Mouse (Mus musculus): ENCODE data around the gene Taar1. TPM values are rescaled to one million over a fixed set of nuclear protein-coding genes. Genes with fewer than 3 reads are reported as not detected.
A peak's percentile ranks its signal among the peaks of the same experiment; 100 is the strongest.

The Taar1 gene
- total RNA-seq (2021): not detected
- long read RNA-seq, experiment 1: 0 reads
- long read RNA-seq, experiment 2: 0 reads

DNA sequence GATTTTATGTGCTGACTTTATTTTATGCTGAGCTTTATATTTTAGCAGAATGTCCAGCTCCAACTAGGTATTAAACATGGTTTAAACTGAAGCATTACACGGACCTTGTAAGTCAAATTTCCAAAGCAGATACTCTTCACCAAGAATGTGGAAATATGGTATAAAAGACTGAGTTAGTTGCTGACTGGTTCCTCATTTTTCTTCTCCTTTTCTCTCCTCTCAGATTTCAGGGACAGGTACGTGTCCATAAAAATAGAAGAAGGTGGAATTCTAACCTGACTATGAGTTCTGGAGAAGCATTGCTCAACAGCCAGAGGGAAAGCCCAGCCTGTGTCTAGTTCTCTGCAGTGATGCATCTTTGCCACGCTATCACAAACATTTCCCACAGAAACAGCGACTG lies at the start of gene Taar1:
Gene Taar1, plus strand, starts transcription at position 301 of the 400 bp plus-strand sequence.
- DNase-seq (ENCODE audit: low spot score in 2 of 2): no peak

DNA sequence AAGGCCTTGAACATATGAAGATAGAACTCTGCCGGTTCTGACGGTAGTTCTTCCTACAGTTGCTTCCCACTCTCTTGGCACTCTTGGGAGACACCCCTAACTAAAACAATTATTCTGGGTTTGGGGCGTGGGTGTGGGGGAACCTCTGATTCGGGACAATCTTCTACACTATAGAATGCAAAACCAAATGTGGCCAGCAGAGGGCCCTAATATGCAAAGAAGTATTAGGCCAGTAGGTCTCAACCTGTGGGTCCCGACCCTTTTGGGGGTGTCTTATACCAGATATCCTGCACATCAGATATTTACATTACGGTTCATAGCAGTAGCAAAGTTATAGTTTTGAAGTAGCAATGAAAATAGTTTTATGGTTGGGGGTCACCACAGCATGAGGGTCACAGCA lies 39.5 kb upstream of the Taar1 start:
- DNase-seq (ENCODE audit: low spot score in 2 of 2): peak; percentile 17 to 40

DNA sequence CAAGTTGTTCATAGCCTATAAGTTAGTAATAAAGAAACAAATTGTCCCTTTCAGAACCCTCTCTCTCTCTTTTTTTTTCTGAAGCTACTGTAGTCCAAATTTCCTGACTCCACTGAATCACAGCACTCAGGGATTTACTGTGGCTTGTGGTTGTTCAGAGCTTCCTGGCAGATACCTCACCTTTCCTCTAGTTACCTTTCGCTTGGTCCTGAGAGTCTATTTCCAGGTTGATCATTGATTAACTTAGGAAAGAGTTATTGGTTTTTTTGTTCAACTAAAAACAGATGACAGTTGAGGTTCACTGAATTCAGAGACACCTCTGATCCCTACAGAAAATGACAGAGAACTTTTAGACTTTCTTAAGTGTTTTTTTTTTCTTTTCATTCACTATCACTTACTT lies 35.2 kb upstream of the Taar1 start:
- no peak for DNase-seq (ENCODE audit: low spot score in 2 of 2)

DNA sequence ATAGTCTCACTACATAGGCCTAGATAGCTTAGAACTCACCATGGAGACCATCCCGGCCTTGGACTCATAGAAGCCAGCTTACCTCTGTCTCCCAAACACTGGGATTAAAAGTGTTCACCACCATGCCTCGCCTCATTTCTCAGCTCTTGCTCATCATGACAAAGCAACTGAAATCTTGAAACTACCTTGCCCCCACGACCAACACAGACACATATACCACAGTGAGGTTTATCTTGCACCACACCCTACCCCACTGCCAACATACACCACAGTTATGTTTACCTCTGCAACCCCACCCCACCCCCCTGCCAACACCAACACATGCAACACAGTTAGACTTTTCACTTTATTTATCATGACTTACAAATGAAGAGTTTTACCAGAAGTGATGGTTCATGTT lies 34.1 kb upstream of the Taar1 start:
- no peak for DNase-seq (ENCODE audit: low spot score in 2 of 2)

DNA sequence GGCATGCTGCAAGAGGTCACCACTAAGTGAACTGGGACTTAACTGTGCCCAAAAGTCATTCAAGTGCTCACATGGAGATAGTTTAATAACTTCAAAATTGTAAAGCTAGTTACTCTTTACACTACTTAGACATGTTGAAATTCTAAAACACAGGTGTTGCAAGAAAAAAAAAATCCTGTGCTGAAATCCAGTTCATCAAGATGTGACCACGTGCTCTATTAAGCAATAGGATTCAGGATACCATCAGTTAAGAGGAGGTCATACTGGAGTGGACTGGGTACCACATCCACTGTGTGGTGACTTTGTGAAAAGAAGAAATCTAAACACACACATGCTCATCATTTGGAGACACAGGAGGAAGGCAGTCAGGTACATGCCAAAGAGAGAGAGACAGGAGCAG lies 27.2 kb upstream of the Taar1 start:
- no peak for DNase-seq (ENCODE audit: low spot score in 2 of 2)

DNA sequence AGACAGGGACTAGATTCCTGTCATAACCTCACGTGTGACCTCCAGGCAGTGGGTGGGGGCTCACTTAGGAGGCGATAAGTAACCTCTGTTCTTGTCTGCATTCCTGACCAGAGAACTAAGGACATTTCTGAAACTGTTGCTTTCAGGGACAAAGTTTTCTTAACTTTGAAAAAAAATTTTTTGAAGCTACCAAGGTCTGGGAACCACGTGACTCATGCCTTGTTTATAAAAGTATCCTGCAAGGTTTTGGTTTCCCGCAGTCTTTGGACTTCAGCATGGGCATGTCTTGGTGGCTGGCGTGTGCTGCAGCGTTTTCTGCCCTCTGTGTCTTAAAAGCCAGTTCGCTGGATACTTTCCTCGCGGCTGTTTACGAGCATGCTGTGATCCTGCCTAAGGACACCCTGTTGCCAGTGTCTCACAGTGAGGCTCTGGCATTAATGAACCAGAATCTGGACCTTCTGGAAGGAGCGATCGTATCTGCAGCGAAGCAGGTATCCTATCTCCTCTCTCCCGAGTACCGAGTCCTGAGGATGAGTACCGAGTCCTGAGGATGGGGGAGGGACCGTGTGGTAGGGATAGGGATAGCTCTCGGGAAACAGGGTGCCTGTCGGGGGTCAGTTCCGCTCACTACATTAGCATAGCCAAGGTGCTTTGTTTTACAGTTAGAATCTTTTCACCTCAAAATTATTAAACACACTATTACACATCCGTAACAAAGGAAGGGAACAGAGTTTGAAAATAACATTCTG lies 25.4 kb upstream of the Taar1 start, which contains the start of gene Vnn1:
Gene Vnn1, plus strand, starts transcription at position 88 of the 749 bp plus-strand sequence.
- DNase-seq (ENCODE audit: low spot score in 2 of 2): peak; percentile 26 to 49

DNA sequence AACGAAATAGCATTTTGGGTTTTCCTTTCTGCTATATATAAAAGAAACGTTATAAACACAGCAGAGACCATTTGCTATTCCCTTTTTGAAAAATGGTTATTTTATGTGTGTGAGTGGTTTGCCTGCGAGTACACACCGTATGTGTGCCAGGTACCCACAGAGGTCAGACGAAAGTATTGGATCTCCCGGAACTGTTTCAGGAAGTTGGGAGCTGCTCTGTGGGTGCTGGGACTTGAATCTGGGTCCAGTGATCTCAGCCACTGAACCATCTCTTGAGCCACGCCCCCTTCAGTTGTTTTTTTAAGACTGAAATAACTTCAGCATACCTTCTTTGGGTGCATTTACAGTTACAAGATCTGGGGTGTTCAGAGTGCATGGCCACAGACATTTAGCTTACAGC lies 24.8 kb upstream of the Taar1 start:
- DNase-seq (ENCODE audit: low spot score in 2 of 2): no peak

DNA sequence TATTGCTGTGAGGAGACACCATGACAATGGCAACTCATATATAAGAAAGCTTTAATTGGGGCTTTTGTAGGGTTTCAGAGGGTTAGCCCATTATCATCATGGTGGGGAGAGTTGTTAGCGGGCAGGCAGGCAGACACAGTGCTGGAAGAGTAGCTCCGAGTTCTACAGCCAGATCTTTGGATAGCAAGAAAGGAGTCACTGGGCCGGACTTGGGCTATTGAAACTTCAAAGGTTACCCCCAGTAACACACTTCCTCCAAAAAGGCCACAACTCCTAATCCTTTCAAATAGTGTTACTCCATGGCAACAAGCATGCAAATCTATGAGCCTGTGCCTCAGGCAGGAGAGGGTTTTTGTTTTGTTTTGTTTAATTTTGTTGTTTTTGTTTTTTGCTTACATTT lies 19.0 kb upstream of the Taar1 start:
- no peak for DNase-seq (ENCODE audit: low spot score in 2 of 2)

DNA sequence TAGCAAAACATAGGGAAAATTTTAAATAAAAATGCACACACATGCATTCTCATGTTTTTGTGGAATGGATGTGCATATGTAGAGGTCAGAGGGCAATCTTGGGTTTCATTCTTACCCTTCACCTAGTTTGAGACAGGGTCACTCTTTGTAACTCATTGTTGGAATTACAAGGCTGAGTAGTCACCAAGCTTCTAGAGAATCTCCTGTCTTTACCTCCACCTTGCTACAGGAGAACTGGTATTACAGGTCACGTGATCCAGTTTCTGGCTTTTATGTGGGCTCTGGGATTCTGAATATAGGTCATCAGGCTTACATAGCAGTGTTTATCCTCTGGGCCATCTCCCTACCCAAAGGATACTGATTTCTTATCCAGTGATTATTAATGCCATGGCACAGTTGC lies 14.5 kb upstream of the Taar1 start:
- DNase-seq (ENCODE audit: low spot score in 2 of 2): no peak

DNA sequence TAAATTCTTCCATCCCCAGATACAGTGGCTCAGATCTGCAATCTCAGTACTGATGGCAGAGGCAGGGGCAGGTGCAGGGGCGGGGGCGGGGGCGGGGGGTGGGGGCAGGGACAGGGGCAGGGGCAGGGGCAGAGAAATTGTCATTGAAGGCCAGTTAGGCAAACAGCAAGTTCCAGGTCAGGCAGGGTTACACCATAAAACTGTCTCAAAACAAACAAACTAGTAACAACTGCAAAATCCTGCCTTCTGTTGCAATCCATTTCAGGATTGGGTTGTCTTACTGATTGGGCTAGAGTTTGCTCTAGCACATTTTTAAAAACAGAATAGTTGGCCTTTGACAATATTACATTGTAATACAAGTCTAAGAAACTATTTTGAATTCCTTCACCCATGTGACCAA lies 2.3 kb downstream of the Taar1 start:
- DNase-seq (ENCODE audit: low spot score in 2 of 2): no peak

DNA sequence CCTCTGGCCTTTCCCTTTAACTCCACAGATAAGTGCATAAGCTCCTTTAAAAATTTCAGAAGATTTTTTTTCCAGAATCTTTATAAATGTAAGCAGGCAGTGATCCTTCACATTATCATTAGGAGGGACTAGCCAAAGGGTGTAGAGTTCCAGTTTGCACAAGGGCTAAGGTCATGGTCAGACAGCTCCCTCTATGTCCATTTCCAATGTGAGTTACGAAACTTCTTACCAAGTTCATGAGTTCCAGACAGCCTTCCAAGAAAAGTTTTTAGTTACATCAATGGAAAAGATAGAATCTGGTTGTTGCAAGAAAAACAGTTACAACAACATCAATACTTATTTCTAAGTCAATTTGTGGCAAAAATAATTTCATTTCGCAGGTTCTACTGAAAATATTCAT lies 3.8 kb downstream of the Taar1 start:
- DNase-seq (ENCODE audit: low spot score in 2 of 2): no peak

DNA sequence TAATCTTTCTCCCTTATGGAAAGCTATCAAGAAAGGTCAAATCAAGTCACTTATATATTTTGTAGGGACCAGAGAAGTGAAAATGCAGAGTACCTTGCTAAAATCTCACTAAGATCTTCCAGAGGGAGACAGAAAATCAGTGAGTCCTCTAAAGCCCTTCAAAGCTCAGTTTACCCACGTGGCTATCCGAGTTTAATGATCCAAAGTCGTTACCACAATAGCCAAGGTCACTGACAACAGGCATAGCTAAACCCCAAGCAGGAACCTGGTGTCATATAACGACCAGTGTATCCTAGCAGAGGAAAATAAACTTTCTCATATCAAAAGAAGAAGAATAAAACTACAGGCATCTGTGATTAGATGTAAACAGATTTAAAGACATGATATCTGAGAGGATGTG lies 17.5 kb downstream of the Taar1 start:
- no peak for DNase-seq (ENCODE audit: low spot score in 2 of 2)

DNA sequence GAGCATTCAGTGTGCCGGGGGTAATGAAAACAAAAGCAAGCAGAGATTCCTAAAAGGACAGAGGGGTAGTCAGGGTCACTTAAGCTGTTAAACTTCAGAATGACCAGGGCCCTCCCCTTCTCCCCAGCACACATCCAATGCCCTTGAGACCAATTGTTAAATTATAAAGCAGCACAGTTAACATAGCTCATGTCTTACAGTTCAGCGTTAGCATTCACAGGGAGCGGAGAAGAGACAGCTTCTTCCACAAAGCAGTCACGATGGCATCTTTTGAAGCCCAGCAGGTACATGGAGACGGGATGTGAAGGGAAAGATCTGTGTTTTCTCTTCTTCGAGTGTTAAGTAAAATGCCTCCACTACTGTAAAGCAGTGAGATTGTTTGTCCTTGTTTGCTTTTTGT lies 18.2 kb downstream of the Taar1 start, which contains the start of gene Taar2:
Gene Taar2, plus strand, starts transcription at position 261 of the 400 bp plus-strand sequence.
- DNase-seq (ENCODE audit: low spot score in 2 of 2): no peak

DNA sequence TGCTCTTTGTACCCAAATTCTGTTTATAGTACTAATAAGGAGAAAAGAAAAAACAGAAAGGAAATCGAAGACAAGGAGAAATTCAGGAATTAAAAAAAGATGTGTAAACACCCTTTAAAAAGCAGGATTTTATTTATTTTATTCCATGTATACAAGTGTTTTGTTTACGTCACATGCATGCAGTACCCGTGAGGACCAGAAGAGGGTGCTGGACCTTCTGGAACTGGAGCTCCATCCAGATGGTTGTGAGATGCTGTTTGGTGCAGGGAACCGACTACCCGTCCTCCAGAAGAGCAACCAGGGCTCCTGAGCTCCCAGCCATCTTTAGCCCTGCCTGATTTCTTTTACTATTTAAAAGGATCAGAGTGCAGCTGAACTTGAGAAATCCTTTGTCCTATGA lies 22.3 kb downstream of the Taar1 start:
- no peak for DNase-seq (ENCODE audit: low spot score in 2 of 2)

DNA sequence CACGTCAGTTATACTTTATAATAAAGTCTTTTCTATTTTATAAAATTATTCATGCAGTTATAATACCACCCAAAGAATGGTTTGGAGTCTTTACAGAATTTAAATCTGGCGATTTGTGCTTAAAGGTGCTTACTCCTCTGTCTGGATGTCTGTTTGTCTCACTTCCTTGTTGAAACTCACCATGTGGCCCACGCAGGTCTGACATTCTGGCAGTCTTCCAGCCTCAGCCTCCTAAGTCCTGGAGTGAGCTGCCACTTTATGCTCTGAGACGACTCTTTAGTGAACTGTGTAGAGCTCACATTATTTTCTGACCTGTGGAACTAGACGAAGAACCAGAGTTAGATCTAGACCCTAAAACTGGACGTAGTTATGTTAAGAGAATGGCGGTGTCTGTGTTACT lies 27.9 kb downstream of the Taar1 start:
- no peak for DNase-seq (ENCODE audit: low spot score in 2 of 2)

DNA sequence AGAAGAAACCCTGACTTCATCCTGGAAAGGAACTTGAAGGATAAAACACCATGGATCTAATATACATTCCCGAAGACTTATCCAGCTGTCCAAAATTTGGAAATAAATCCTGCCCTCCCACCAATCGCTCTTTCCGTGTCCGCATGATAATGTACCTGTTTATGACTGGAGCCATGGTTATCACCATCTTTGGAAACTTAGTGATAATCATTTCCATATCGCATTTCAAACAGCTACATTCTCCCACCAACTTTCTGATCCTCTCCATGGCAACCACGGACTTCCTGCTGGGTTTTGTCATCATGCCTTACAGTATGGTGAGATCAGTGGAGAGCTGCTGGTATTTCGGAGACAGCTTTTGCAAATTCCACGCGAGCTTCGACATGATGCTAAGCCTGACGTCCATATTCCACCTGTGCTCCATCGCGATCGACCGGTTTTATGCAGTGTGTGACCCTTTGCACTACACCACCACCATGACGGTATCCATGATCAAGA lies 29.4 kb downstream of the Taar1 start, which contains the start of gene Taar3:
Gene Taar3, plus strand, starts transcription at position 51 of the 498 bp plus-strand sequence.
- no peak for DNase-seq (ENCODE audit: low spot score in 2 of 2)

DNA sequence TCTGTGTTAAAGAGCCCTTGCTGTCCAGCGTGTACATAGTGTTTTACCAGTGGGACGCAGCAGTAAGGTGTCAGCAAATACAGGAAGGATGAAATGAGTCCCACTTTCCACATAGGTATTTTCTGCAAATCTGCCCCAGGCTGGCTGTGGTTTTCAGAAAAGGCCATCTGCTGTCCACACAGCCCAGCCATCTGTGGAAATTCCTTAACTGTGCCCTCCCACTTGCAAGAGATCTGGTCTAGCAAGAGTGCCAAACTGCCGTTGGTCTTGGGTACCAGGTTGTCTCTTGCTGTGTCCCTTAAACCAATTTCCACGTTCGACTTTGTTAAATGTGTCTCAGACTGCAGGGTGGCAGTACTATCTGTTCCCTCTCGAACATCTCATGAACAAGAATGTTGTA lies 31.6 kb downstream of the Taar1 start:
- no peak for DNase-seq (ENCODE audit: low spot score in 2 of 2)

DNA sequence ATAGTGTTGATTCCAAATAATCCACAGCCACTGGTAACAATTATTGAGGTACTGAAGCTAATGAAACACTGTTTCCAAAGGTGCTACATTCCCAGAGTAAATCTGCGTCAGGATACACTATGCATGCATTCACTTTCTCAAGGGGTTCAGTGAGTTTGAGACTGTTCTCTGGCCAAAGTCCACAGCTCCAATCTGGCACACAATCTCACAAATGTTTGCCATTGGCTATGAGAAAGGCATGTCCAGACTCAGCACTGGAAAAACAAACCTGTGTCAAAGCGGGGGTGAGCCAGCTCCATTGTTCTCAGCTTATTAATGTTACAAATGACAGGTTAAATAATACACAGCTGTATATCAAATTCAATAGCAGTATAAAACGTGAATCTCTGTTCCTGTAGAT lies 38.9 kb downstream of the Taar1 start:
- no peak for DNase-seq (ENCODE audit: low spot score in 2 of 2)

DNA sequence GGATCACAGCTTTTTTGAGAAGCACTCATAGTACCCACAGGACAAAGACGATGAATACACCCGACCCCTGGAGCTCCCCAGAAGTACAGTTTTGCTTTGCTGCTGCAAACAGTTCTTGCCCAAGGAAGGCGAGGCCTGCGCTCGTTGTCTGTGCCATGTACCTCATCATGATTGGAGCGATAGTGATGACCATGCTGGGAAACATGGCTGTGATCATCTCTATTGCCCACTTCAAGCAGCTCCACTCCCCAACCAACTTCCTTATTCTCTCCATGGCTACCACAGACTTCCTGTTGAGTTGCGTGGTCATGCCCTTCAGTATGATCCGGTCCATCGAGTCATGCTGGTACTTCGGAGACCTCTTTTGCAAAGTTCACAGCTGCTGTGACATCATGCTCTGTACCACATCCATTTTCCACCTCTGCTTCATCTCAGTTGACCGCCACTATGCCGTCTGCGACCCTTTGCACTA lies 40.3 kb downstream of the Taar1 start, which contains the start of gene Taar4:
Gene Taar4, plus strand, starts transcription at position 51 of the 472 bp plus-strand sequence.
- DNase-seq (ENCODE audit: low spot score in 2 of 2): no peak

DNA sequence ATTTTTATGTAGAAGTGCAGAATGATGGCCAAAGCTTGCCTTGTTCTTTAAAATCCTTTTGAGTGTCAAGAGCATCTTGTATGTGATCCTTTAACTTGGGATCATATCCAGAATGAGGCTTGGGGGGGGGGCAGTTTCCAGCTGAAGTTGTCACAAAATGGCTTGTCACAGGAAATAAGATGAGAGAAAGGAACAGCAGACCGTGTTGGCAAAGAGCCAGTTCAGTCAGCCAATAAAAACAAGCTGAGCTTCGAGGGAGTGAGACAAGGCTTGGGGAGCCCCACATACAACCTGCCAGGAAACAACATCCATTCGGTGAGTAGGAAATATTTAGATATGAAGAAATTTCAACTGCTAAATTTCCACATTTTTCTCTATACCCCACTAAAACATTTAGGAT lies 43.3 kb downstream of the Taar1 start:
- no peak for DNase-seq (ENCODE audit: low spot score in 2 of 2)

DNA sequence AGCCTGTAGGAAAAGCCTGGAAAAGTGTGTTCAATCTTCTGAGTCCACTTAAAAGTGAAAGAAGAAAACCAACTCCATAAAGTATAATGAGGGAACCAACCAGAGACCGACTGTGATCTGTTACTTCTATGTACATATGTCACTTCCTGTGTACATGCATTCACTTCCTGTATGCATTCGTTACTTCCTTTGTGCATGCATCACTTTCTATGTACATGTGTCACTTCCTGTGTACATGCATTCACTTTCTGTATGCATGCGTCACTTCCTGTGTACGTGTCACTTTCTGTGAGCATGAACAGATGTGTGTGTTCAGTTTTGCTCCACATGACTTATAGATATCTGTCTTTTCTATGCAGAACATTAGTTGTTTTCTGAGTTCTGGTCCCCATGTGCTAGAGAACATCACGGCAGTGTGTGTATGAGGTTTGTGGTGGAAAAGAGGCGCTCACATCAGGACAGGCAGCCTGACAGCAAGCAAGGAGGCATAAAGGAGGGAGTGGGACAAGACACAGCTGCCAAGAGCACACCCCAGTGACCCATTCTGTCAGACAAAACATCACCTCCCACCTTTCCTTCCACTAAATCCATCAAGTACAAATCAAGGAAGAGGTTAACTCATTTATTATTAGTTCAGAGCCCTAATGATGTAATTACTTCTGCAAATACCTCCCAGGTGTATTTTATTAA lies 44.9 kb downstream of the Taar1 start:
- no peak for DNase-seq (ENCODE audit: low spot score in 2 of 2)

DNA sequence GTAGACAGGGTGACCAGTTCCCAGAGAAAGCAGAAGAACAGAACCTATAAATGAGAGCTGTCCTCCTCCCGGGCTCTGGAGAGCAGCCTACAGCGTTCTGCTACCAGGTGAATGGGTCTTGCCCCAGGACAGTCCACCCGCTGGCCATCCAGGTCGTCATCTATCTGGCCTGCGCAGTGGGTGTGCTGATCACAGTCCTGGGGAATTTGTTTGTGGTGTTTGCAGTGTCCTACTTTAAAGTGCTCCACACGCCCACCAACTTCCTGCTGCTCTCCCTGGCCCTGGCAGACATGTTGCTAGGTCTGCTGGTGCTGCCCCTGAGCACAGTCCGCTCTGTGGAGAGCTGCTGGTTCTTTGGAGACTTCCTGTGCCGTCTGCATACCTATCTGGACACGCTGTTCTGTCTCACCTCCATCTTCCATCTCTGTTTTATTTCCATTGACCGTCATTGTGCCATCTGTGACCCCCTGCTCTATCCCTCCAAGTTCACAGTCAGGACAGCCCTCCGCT lies 50.6 kb downstream of the Taar1 start, which contains the start of gene Taar5:
Gene Taar5, plus strand, starts transcription at position 51 of the 510 bp plus-strand sequence.
- DNase-seq (ENCODE audit: low spot score in 2 of 2): no peak
